Mouse (Mus musculus): ENCODE results near the gene Tbc1d23. TPM values are rescaled to one million over a fixed set of nuclear protein-coding genes. Genes with fewer than 3 reads are reported as not detected.

The Tbc1d23 gene
- total and polyA plus RNA-seq, 2 experiments from 2014 or later = 36.9 to 66.1 TPM

GRCm38 (mm10) chr16:57226444-57226843 lies 4.9 kb downstream of the Tbc1d23 start:
- 87% methylated on average over 5 of the region's 5 CpGs for WGBS
- H3K4me1 ChIP-seq (ENCODE audit: insufficient read depth, low read length) = peaks cover 4% of the 10 kb centered on the region
- no peak overlapping the region for H3K4me3 ChIP-seq (ENCODE audit: low read depth, low read length)
- H3K36me3 ChIP-seq (ENCODE audit: insufficient read depth, low read length) = no peaks in the 10 kb centered on the region
- H3K9me3 ChIP-seq (ENCODE audit: low read length) = no peaks in the 10 kb centered on the region
- TF ChIP-seq CTCF (IDR thresholded peaks at IDR 0.05) = no peak
- DNase-seq (ENCODE audit: low spot score) = no peak
- no peak for ATAC-seq (ENCODE audit: low FRiP score)
- H3K4me2 ChIP-seq (ENCODE audit: low read depth, low read length, poor library complexity, severe bottlenecking) = no peak overlapping the region
- H3K27ac ChIP-seq (ENCODE audit: low read depth, low read length) = no peak overlapping the region
- no peaks in the 10 kb centered on the region for H3K27me3 ChIP-seq (ENCODE audit: insufficient read depth, low read length)
- H3K9ac ChIP-seq (replicated peaks; ENCODE audit: low read length, poor library complexity, severe bottlenecking) = no peak overlapping the region

DNA sequence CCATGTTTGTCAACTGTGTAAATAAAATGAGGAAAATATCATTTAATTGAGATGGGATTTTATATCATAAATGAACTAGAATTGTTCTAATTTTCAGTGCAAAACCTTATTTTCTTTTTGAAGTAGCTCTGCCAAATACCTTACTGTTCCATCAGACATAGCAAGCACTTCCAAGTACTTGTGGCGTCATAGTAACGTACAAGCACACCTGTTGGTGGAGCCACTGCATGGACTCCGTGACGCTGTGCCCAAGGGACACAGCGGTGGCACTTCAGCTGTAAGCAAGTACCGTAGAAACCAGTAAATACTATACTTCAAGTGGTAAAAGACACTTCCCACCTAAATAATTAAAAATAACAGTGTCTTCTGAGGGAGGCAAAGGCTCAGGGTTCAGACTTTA lies 10.9 kb downstream of the Tbc1d23 start:
- DNase-seq (ENCODE audit: low spot score) (no peak), ATAC-seq (ENCODE audit: low FRiP score) (no peak)
- Histone ChIP-seq H3K4me3 (ENCODE audit: low read depth, low read length) (no peak overlapping the region), H3K4me2 (ENCODE audit: low read depth, low read length, poor library complexity, severe bottlenecking) (no peak overlapping the region), H3K27me3 (ENCODE audit: insufficient read depth, low read length) (no peaks in the 10 kb centered on the region), H3K4me1 (ENCODE audit: insufficient read depth, low read length) (no peaks in the 10 kb centered on the region), H3K9ac (replicated peaks; ENCODE audit: low read length, poor library complexity, severe bottlenecking) (no peak overlapping the region), H3K9me3 (ENCODE audit: low read length) (no peaks in the 10 kb centered on the region), H3K36me3 (ENCODE audit: insufficient read depth, low read length) (peaks cover 9% of the 10 kb centered on the region), H3K27ac (ENCODE audit: low read depth, low read length) (no peak overlapping the region)
- 96% methylated on average over 6 of the region's 6 CpGs for WGBS
- TF ChIP-seq CTCF (IDR thresholded peaks at IDR 0.05) = no peak

GRCm38 (mm10) chr16:57215957-57216356 lies 15.3 kb downstream of the Tbc1d23 start:
- no peaks in the 10 kb centered on the region for H3K4me1 ChIP-seq (ENCODE audit: insufficient read depth, low read length)
- no peak for ATAC-seq (ENCODE audit: low FRiP score)
- TF ChIP-seq CTCF (IDR thresholded peaks at IDR 0.05) = no peak
- no peak overlapping the region for H3K4me2 ChIP-seq (ENCODE audit: low read depth, low read length, poor library complexity, severe bottlenecking)
- no peak overlapping the region for H3K4me3 ChIP-seq (ENCODE audit: low read depth, low read length)
- no peaks in the 10 kb centered on the region for H3K9me3 ChIP-seq (ENCODE audit: low read length)
- no peak overlapping the region for H3K9ac ChIP-seq (replicated peaks; ENCODE audit: low read length, poor library complexity, severe bottlenecking)
- no peak for DNase-seq (ENCODE audit: low spot score)
- peaks cover 23% of the 10 kb centered on the region for H3K36me3 ChIP-seq (ENCODE audit: insufficient read depth, low read length)
- H3K27ac ChIP-seq (ENCODE audit: low read depth, low read length) = no peak overlapping the region
- H3K27me3 ChIP-seq (ENCODE audit: insufficient read depth, low read length) = no peaks in the 10 kb centered on the region

GRCm38 (mm10) chr16:57211037-57211436 lies 20.3 kb downstream of the Tbc1d23 start:
- TF ChIP-seq CTCF (IDR thresholded peaks at IDR 0.05) = no peak

GRCm38 (mm10) chr16:57208342-57208741 lies 23.0 kb downstream of the Tbc1d23 start:
- 86% methylated on average over 2 of the region's 2 CpGs for WGBS
- H3K4me2 ChIP-seq (ENCODE audit: low read depth, low read length, poor library complexity, severe bottlenecking) = no peak overlapping the region
- ATAC-seq (ENCODE audit: low FRiP score) (no peak), DNase-seq (ENCODE audit: low spot score) (no peak)
- no peak for TF ChIP-seq CTCF (IDR thresholded peaks at IDR 0.05)
- no peak overlapping the region for H3K27ac ChIP-seq (ENCODE audit: low read depth, low read length)
- H3K9ac ChIP-seq (replicated peaks; ENCODE audit: low read length, poor library complexity, severe bottlenecking) = no peak overlapping the region
- no peaks in the 10 kb centered on the region for H3K9me3 ChIP-seq (ENCODE audit: low read length)
- no peaks in the 10 kb centered on the region for H3K4me1 ChIP-seq (ENCODE audit: insufficient read depth, low read length)
- peaks cover 22% of the 10 kb centered on the region for H3K36me3 ChIP-seq (ENCODE audit: insufficient read depth, low read length)
- no peak overlapping the region for H3K4me3 ChIP-seq (ENCODE audit: low read depth, low read length)
- H3K27me3 ChIP-seq (ENCODE audit: insufficient read depth, low read length) = no peaks in the 10 kb centered on the region

More at GRCm38 (mm10) chr16:57211037-57211436, 20.3 kb downstream of the Tbc1d23 start:
- H3K4me1 ChIP-seq (ENCODE audit: insufficient read depth, low read length) = no peaks in the 10 kb centered on the region
- no peaks in the 10 kb centered on the region for H3K27me3 ChIP-seq (ENCODE audit: insufficient read depth, low read length)
- H3K36me3 ChIP-seq (ENCODE audit: insufficient read depth, low read length) = peaks cover 22% of the 10 kb centered on the region
- H3K9me3 ChIP-seq (ENCODE audit: low read length) = no peaks in the 10 kb centered on the region
- H3K4me2 ChIP-seq (ENCODE audit: low read depth, low read length, poor library complexity, severe bottlenecking) = no peak overlapping the region
- DNase-seq (ENCODE audit: low spot score) (no peak), ATAC-seq (ENCODE audit: low FRiP score) (no peak)
- no peak overlapping the region for H3K4me3 ChIP-seq (ENCODE audit: low read depth, low read length)
- H3K27ac ChIP-seq (ENCODE audit: low read depth, low read length) = no peak overlapping the region
- WGBS = 86% methylated on average over 2 of the region's 2 CpGs
- H3K9ac ChIP-seq (replicated peaks; ENCODE audit: low read length, poor library complexity, severe bottlenecking) = no peak overlapping the region

DNA sequence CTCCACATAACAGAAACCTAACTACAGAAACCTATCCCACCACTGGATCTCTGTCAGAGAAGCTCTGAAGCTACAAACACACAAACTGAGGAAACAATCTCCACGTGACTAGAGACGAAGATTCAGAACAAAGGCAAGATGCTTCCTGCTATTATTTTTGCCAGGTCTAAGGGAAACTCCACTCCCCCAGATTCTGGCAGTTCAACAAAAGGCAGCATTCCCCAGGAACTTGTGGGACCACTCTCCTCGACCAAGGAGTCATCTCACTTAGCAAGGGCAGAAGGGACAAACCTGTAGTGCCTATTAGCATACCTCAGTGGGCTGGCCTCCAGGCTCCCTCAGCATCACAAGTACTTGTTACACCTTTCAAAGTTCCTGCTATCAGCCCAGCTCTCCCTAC lies 34.0 kb downstream of the Tbc1d23 start:
- DNase-seq (ENCODE audit: low spot score) (no peak), ATAC-seq (ENCODE audit: low FRiP score) (no peak)
- no peak overlapping the region for H3K9ac ChIP-seq (replicated peaks; ENCODE audit: low read length, poor library complexity, severe bottlenecking)
- no peak overlapping the region for H3K4me3 ChIP-seq (ENCODE audit: low read depth, low read length)
- no peaks in the 10 kb centered on the region for H3K9me3 ChIP-seq (ENCODE audit: low read length)
- H3K4me2 ChIP-seq (ENCODE audit: low read depth, low read length, poor library complexity, severe bottlenecking) = no peak overlapping the region
- peaks cover 17% of the 10 kb centered on the region for H3K36me3 ChIP-seq (ENCODE audit: insufficient read depth, low read length)
- WGBS = 82% methylated on average over 3 of the region's 3 CpGs
- TF ChIP-seq CTCF (IDR thresholded peaks at IDR 0.05) = no peak
- H3K4me1 ChIP-seq (ENCODE audit: insufficient read depth, low read length) = no peaks in the 10 kb centered on the region
- no peaks in the 10 kb centered on the region for H3K27me3 ChIP-seq (ENCODE audit: insufficient read depth, low read length)
- H3K27ac ChIP-seq (ENCODE audit: low read depth, low read length) = no peak overlapping the region
